Mouse (Mus musculus) liver, embryonic 14.5 days (tissue): ENCODE measurements around the gene Gm6710. TPM values are rescaled to one million over a fixed set of nuclear protein-coding genes. Genes with fewer than 3 reads are reported as not detected.
"Not testable (repeated sequence)": the region's sequence is repeated elsewhere in the genome, so short reads cannot be mapped to it uniquely, and the experiment has no call there.

ENCODE experiments used
- ATAC-seq: fragments of 200-750 bp; cut with Nextera tagmentation; 2 replicates; pipeline ENCODE4 v1.8.0; 2017; ENCODE audit warnings: moderate number of reproducible peaks, mild to moderate bottlenecking, moderate library complexity; ENCODE audit not compliant: insufficient read depth
- DNase-seq, 3 experiments: peaks; one replicate each; pipeline ENCODE4 v3.0.0-alpha.2; 2012 to 2013; ENCODE audit warnings: low read depth in 3 of 3, low spot score in 3 of 3
- H3K27ac ChIP-seq: fragments of 300-500 bp; sonication (generic); 2 replicates; pipeline ENCODE4 v1.5.1; 2014; ENCODE audit warnings: moderate library complexity, mild to moderate bottlenecking, control low read depth, inconsistent platforms
- H3K27me3 ChIP-seq: fragments of 300-500 bp; sonication (generic); 2 replicates; pipeline ENCODE4 v1.6.1; 2014; ENCODE audit warnings: mild to moderate bottlenecking, low read length, moderate library complexity; ENCODE audit not compliant: control insufficient read depth, insufficient read depth
- H3K36me3 ChIP-seq: fragments of 300-500 bp; sonication (generic); replicated peaks from 2 replicates; pipeline ENCODE4 v1.6.1; 2014; ENCODE audit warnings: low read depth; ENCODE audit not compliant: control insufficient read depth, insufficient read depth
- H3K4me1 ChIP-seq, 2 experiments: fragments of 200-500 bp in 1 of 2; fragments of 300-500 bp in 1 of 2; sonication (generic) in 1 of 2; replicated peaks; 2 replicates each; pipeline ENCODE4 v1.6.1; 2012 to 2014; ENCODE audit warnings: antibody characterized with exemption in 1 of 2, inconsistent platforms in 1 of 2, low read length in 1 of 2; ENCODE audit not compliant: control insufficient read depth in 2 of 2, insufficient read depth in 2 of 2
- H3K4me2 ChIP-seq: fragments of 300-500 bp; sonication (generic); 2 replicates; pipeline ENCODE4 v1.6.1; 2014; ENCODE audit warnings: low read depth, mild to moderate bottlenecking, control low read depth, moderate library complexity
- H3K4me3 ChIP-seq, 2 experiments: fragments of 200-500 bp in 1 of 2; fragments of 300-500 bp in 1 of 2; sonication (generic) in 1 of 2; 2 replicates each; pipeline ENCODE4 v1.5.1; 2012 to 2014; ENCODE audit warnings: low read depth in 2 of 2, low read length in 2 of 2, mild to moderate bottlenecking in 2 of 2, control low read depth in 1 of 2, inconsistent platforms in 1 of 2, moderate library complexity in 1 of 2; ENCODE audit not compliant: insufficient read depth in 1 of 2
- H3K9ac ChIP-seq: fragments of 300-500 bp; sonication (generic); replicated peaks from 2 replicates; pipeline ENCODE4 v1.6.1; 2014; ENCODE audit warnings: mild to moderate bottlenecking, control low read depth, moderate library complexity
- H3K9me3 ChIP-seq: fragments of 300-500 bp; sonication (generic); 2 replicates; pipeline ENCODE4 v1.6.1; 2016; ENCODE audit warnings: low read length, mixed read lengths; ENCODE audit not compliant: control insufficient read depth
- WGBS: fragments of 180-500 bp; shearing (Covaris S2); extraction: QIAGEN DNeasy Blood & Tissue Kit; methylation state at CpG from one replicate; pipeline ENCODE4 v1.1.7; 2014; ENCODE audit not compliant: insufficient replicate concordance; 5-methylcytosine and 5-hydroxymethylcytosine counted together
- polyA plus RNA-seq, 2 experiments: library from polyadenylated mRNA; depleted of rRNA in 1 of 2; stranded (reverse) in 1 of 2; unstranded in 1 of 2; fragments of >200 nt; fragmentation: Nextera tagmentation in 1 of 2; extraction: Ambion mirVana in 1 of 2; gene quantifications; 2 replicates each; pipeline versions ENCODE4 v1.2.1 to v1.2.3; 2012 to 2014

Gm6710 gene
- polyA plus RNA-seq (2012; rRNA removed) (0.65 and 1.1 TPM in 2 replicates), polyA plus RNA-seq (2014; fragmentation: Nextera tagmentation; extraction: Ambion mirVana) (3.0 and 4.7 TPM in 2 replicates)

- not testable (repeated sequence) for ATAC-seq, H3K4me1 ChIP-seq, H3K9ac ChIP-seq, H3K4me3 ChIP-seq, H3K36me3 ChIP-seq, H3K9me3 ChIP-seq, H3K27me3 ChIP-seq, H3K27ac ChIP-seq, DNase-seq, H3K4me2 ChIP-seq
- no CpG with 5 or more reads among the region's 7 CpGs for WGBS
Measured at GRCm38 (mm10) chr2:175869024-175869423, at the start of gene Gm6710. TSS of gene Gm6710 (plus strand) at chr2:175869219.

Other genes with a start within 250 kb of the Gm6710 start
- not detected in 2 replicates for gene Gm11007, start 225.2 kb upstream of the Gm6710 start, polyA plus RNA-seq (2012; rRNA removed)
- gene Gm11007, start 225.2 kb upstream of the Gm6710 start, polyA plus RNA-seq (2014; fragmentation: Nextera tagmentation; extraction: Ambion mirVana) = not detected in 2 replicates
- not detected in 2 replicates for gene Zfp969, start 165.6 kb upstream of the Gm6710 start, polyA plus RNA-seq (2012; rRNA removed)
- gene Zfp969, start 165.6 kb upstream of the Gm6710 start, polyA plus RNA-seq (2014; fragmentation: Nextera tagmentation; extraction: Ambion mirVana) = 13.9 and 18.7 TPM in 2 replicates
- gene Gm2007, start 127.7 kb upstream of the Gm6710 start, polyA plus RNA-seq (2012; rRNA removed) = not detected in 2 replicates
- not detected in 2 replicates for gene Gm2007, start 127.7 kb upstream of the Gm6710 start, polyA plus RNA-seq (2014; fragmentation: Nextera tagmentation; extraction: Ambion mirVana)
- 0.48 and 0.88 TPM in 2 replicates for gene Gm14288, start 68.1 kb upstream of the Gm6710 start, polyA plus RNA-seq (2012; rRNA removed)
- gene Gm14288, start 68.1 kb upstream of the Gm6710 start, polyA plus RNA-seq (2014; fragmentation: Nextera tagmentation; extraction: Ambion mirVana) = 0.63 and 0.89 TPM in 2 replicates
- gene Zfp966, start 61.9 kb downstream of the Gm6710 start, polyA plus RNA-seq (2012; rRNA removed) = 0.56 and 1.1 TPM in 2 replicates
- 0.27 and 0.73 TPM in 2 replicates for gene Zfp966, start 61.9 kb downstream of the Gm6710 start, polyA plus RNA-seq (2014; fragmentation: Nextera tagmentation; extraction: Ambion mirVana)
- 0.52 and 2.3 TPM in 2 replicates for gene Gm2026, start 96.1 kb downstream of the Gm6710 start, polyA plus RNA-seq (2012; rRNA removed)
- gene Gm2026, start 96.1 kb downstream of the Gm6710 start, polyA plus RNA-seq (2014; fragmentation: Nextera tagmentation; extraction: Ambion mirVana) = 2.6 and 4.3 TPM in 2 replicates